Mouse (Mus musculus): ENCODE measurements around the gene Crym.

Crym gene

GRCm38 (mm10) chr7:120158121-120158613 is 43.7 kb downstream of the Crym start:
- DNase-seq: no peak

GRCm38 (mm10) chr7:120157575-120158061 is 44.3 kb downstream of the Crym start:
- no peak for DNase-seq

- DNase-seq: no peak
These were observed 45.0 kb downstream of the Crym start for GRCm38 (mm10) chr7:120156841-120157409.

- no peak for DNase-seq
These were observed 51.0 kb downstream of the Crym start for GRCm38 (mm10) chr7:120150898-120151297.

GRCm38 (mm10) chr7:120150257-120150656 is 51.7 kb downstream of the Crym start:
- peak; percentile 29 for DNase-seq

GRCm38 (mm10) chr7:120145191-120145590 is 56.7 kb downstream of the Crym start, which contains the start of gene Zp2:
Zp2 (minus strand) TSS chr7:120145291.
- DNase-seq: no peak

- no peak for DNase-seq
These were observed 59.2 kb downstream of the Crym start for GRCm38 (mm10) chr7:120142743-120143142.

All from kidney, postnatal 14 days (tissue).